Mouse (Mus musculus) retina, adult 2 months (tissue): ENCODE measurements around the gene Fus.
A peak's percentile ranks its signal among the peaks of the same experiment; 100 is the strongest.
"Not testable (repeated sequence)": the region's sequence is repeated elsewhere in the genome, so short reads cannot be mapped to it uniquely, and the experiment has no call there.

ENCODE experiments used
- DNase-seq: peaks from one replicate; pipeline ENCODE4 v3.0.0-alpha.2; 2012; ENCODE audit warnings: low read depth, low spot score

Gene Fus

DNA sequence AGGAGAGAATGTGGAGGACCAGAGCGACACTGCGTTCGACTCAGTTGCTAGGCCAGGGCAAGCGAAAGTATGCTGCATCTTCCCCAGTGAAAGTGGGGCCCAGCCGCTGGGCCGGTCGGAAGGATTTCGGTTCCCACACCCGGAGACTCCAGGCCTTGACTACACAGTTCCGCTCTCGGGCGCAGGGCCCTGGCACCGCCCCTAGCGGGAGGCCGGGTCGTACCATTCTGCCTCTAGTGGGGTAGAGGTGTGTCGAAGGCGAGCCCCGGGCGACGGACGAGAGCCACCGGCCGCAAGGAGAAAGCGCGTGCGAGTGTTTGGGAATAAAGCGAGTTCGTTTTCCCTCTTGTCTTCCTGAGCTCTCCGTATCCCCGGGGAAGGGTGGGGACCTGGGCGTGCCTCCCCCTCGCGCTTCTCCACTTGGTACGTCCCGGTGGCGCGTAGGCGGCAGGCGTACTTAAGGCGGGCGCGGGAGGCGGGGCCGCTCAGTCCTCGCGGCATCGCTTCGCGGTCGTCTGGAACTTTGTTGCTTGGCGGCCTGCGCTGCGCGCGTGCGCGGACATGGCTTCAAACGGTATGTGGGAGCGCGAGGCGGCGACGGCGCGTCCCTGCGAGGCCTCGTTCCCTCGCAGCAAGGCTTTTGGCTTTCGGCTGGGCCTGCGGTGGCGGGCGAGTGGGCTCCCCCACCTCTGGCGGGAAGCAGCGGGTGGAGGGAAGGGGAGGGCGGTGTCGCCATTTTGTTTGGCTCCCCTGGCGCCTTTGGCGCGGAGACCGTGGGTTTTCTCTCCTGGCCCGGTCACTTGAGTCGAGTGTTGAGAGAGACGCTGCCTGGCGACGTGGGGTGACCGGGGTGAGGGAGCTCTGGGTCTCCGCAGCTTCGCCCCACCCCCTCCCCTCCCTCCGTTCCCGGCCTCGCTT is at the start of gene Fus:
Fus (plus strand) TSS at position 454 of the 918 bp plus-strand sequence.
- peak; percentile 95 for DNase-seq

DNA sequence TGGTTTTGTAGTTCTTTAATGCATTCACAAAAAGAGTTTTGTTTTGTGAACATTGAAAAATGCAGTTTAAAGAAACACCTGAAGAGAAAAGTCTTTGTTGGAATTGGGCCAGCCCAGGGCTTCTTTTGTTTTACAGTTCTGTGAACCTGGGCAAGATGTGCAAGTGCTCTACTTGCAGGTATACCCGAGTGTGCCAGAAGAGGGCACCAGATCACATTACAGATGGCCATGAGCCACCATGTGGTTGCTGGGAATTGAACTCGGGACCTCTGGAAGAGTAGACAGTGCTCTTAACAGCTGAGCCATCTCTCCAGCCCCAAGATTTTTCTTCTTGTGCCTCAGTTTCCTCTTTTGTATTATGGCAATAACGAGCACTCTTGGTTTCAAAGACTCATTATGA is 49.1 kb upstream of the Fus start:
- DNase-seq, result no peak

DNA sequence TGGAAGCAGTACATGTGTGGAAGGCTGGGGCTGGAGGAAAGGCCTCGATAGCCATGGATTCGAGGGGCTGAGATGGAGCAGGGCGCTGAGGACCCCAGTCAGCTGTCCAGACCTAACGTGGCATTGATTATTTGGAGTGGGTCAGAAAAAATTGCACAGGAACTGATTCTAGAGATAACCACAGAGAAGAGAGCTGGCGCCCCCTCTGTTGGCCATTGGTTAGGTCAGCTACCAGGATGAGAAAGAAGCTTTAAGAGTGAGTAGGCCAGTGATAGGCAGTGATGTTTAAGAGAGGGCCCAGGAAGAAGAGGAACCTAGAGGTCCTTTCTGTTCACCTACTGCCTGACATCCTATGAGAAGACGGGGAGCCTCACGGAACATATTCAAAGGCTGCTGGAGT is 48.0 kb upstream of the Fus start:
- DNase-seq, result no peak

GRCm38 (mm10) chr7:127921516-127921915 is 45.7 kb upstream of the Fus start:
- DNase-seq, result no peak

- DNase-seq, result no peak
These were observed 44.6 kb upstream of the Fus start for GRCm38 (mm10) chr7:127922451-127923275.

DNA sequence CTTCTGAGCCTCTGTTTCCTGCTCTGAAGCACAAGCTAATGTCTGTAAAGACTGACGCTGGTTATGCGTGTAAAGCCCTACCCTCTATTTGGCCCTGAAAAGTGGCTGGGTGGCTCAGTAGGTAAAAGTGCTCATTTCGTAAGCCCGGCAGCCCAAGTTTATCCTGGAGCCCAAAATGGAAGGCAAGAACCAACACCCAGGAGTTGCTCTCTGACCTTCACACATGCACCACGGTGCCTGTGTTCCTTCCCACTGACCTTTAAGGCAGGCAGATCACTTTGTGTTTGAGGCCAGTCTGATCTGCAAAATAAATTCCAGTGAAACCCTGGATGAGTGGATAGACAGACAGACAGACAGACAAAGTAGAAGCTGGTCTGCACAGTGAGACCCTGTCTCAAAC is 43.5 kb upstream of the Fus start:
- DNase-seq, result no peak

- no peak for DNase-seq
These were observed 42.0 kb upstream of the Fus start for GRCm38 (mm10) chr7:127925252-127925651.

- DNase-seq, result no peak
These were observed 41.2 kb upstream of the Fus start for GRCm38 (mm10) chr7:127926066-127926465.

DNA sequence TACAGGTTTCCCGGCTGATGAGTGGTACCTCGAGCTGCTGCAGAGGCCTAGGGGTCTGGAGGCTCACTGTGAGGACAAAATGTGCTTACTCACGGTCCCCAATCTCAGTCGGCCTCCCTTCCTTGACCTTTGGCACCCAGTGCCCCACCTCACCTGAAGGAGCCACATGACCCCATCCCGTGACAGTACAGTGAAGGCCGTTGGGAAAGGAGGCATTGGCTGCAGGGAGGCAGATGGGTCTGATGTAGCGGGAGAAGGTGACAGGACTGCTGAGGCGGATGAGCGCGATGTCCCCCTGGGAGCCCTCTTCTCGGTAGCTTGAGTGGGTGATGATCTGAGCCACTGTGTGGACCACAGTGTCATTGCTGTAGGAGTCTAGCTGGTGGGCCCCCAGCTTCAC is 40.4 kb upstream of the Fus start:
- no peak for DNase-seq

DNA sequence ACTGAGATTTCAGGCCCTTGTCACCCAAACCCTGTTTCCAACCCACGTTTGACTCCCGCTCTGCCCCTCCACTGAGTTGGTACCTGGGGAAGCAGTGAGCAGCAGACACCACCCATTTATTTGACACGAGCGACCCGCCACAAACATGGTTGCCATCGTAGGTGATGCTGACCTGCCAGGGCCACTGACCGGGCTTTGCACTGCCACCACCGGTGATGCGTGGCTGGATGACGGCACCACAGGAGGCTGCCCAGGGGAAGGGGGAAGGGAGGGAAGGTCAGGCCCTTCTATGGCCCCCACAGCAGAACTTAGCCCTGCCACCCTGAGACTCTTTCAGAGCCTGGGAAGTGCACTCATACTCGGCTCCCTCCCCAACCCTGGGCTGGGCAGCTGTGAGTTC is 39.5 kb upstream of the Fus start:
- no peak for DNase-seq

DNA sequence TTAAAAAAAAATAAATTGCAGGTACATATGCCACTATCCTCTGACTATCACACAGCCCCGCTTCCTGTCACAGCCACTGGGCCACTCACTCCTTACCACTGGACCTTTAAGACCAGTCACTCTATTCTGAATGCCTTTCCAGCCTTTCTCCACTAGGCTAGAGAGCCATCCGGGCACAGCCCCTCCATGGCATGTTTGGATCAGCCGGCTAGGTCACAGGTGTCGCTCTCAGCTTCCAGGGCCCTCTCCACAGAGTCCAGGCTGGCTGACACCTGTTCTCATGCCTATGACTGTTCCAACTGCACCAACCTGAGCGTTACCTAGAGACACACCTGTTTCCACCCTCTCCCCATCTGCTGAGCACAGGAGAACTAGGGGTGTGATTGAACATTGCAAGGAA is 38.7 kb upstream of the Fus start:
- no peak for DNase-seq

GRCm38 (mm10) chr7:127929923-127930322 is 37.3 kb upstream of the Fus start, which contains the start of gene Prss8:
Prss8 (minus strand) TSS chr7:127930104.
- DNase-seq, result no peak

GRCm38 (mm10) chr7:127930636-127931035 is 36.6 kb upstream of the Fus start:
- no peak for DNase-seq

GRCm38 (mm10) chr7:127931351-127932135 is 35.7 kb upstream of the Fus start:
- no peak for DNase-seq

DNA sequence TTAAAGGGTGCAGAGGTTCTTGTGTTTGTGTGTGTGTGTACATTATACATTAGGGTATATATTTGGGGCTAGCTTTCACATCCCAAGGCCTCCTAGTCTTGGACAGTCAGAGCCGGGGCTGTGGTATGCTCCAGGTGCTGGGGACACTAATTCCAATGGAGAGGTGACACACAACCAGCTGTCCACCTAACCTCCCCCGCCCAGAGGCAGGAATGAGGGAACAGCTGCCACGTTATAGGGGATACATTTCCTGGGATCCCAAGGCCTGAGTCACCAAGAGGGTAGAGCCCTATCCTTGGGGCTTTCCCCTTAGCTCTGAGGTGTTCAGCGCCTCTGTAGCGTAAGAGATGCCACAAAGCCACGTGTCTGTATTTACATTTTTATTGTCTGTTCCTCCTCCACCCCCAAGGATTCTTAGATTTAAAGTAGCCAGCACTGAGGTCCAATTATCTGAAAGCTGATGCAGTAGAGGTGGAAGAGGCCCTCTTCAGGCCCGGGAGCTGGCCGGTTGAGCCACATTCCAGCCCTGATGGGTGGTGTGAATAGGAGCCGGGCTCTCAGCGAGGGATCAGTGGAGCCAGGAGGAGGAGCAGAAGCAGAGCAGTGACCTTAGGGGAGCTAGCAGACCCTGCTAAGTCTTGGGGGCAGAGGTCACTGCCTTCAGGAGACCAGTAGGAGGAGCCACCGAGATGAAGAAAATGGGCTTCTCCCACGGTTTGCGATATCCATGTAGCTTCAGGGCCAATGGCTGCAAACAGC is 34.8 kb upstream of the Fus start:
- no peak for DNase-seq

- no peak for DNase-seq
These were observed 33.2 kb upstream of the Fus start for GRCm38 (mm10) chr7:127934075-127934474.

GRCm38 (mm10) chr7:127935028-127935722 is 32.1 kb upstream of the Fus start:
- peak; percentile 88 for DNase-seq

- DNase-seq, result no peak
These were observed 31.5 kb upstream of the Fus start for GRCm38 (mm10) chr7:127935748-127936159.

GRCm38 (mm10) chr7:127936216-127936884 is 30.9 kb upstream of the Fus start:
- DNase-seq, result no peak

GRCm38 (mm10) chr7:127942097-127942496 is 25.2 kb upstream of the Fus start:
- not testable (repeated sequence) for DNase-seq
